Mouse (Mus musculus) forebrain, embryonic 14.5 days (tissue): ENCODE measurements around the gene Pard6a. TPM values are rescaled to one million over a fixed set of nuclear protein-coding genes. Genes with fewer than 3 reads are reported as not detected.

Experiments used
- ATAC-seq: fragments of 200-750 bp; cut with Nextera tagmentation; 2 replicates; pipeline ENCODE4 v1.8.0; 2017; ENCODE audit warnings: mild to moderate bottlenecking, moderate library complexity
- DNase-seq: peaks from one replicate; pipeline ENCODE4 v3.0.0-alpha.2; 2015; ENCODE audit warnings: low spot score
- H3K27ac ChIP-seq: fragments of 300-500 bp; sonication (generic); 2 replicates; pipeline ENCODE4 v1.5.1; 2014; ENCODE audit warnings: low read depth, mild to moderate bottlenecking, control low read depth, low read length, moderate library complexity
- H3K27me3 ChIP-seq: fragments of 300-500 bp; sonication (generic); replicated peaks from 2 replicates; pipeline ENCODE4 v1.6.1; 2014; ENCODE audit warnings: low read length, control low read depth, mixed read lengths; ENCODE audit not compliant: control insufficient read depth, insufficient read depth
- H3K36me3 ChIP-seq: fragments of 300-500 bp; sonication (generic); 2 replicates; pipeline ENCODE4 v1.6.1; 2014; ENCODE audit warnings: low read length, control low read depth; ENCODE audit not compliant: control insufficient read depth, insufficient read depth
- H3K4me1 ChIP-seq: fragments of 300-500 bp; sonication (generic); 2 replicates; pipeline ENCODE4 v1.6.1; 2014; ENCODE audit warnings: antibody characterized with exemption, low read length, control low read depth; ENCODE audit not compliant: control insufficient read depth, insufficient read depth
- H3K4me2 ChIP-seq: fragments of 300-500 bp; sonication (generic); 2 replicates; pipeline ENCODE4 v1.6.1; 2014; ENCODE audit warnings: mild to moderate bottlenecking, control low read depth, low read length
- H3K4me3 ChIP-seq: fragments of 300-500 bp; sonication (generic); 2 replicates; pipeline ENCODE4 v1.5.1; 2014; ENCODE audit warnings: low read depth, low read length, control low read depth
- H3K9ac ChIP-seq: fragments of 300-500 bp; sonication (generic); 2 replicates; pipeline ENCODE4 v1.6.1; 2014; ENCODE audit warnings: mild to moderate bottlenecking, low read length, control low read depth, moderate library complexity
- H3K9me3 ChIP-seq: fragments of 300-500 bp; sonication (generic); replicated peaks from 2 replicates; pipeline ENCODE4 v1.6.1; 2016; ENCODE audit warnings: low read length, control low read depth, mixed read lengths; ENCODE audit not compliant: control insufficient read depth
- WGBS: fragments of 180-500 bp; shearing (Covaris S2); extraction: QIAGEN DNeasy Blood & Tissue Kit; methylation state at CpG from one replicate; pipeline ENCODE4 v1.1.7; 2014; 5-methylcytosine and 5-hydroxymethylcytosine counted together
- polyA plus RNA-seq: library from polyadenylated mRNA; unstranded; fragments of >200 nt; fragmentation: Nextera tagmentation; extraction: Ambion mirVana; gene quantifications from 2 replicates; pipeline ENCODE4 v1.2.1, GENCODE M21; 2014

Gene Pard6a
- polyA plus RNA-seq, 1 experiment from 2014 or later = 48.1 TPM

DNA sequence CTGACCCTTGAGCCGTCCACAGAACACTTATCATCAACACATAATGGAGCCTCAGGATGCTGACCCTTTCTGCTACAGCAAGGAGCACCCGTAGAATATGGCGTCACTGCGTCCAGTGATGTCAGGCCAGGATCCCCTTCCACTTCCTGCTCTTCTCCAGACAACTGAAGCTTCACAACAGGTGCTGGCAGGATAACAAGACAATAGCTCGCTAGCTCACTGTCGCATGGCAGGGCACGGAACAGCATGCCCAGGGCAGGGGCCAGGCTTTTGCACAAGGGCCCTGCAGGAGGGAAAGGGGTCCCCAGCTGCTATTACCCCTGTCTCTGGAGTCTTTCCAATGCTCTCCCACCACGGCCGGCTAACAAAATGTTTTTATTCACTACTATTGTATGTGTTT lies 21.9 kb downstream of the Pard6a start:
- ATAC-seq = no peak
- no peak overlapping the region for H3K4me2 ChIP-seq
- H3K4me3 ChIP-seq = no peak overlapping the region
- H3K36me3 ChIP-seq = peaks cover 47% of the 10 kb centered on the region
- DNase-seq = no peak
- no peak overlapping the region for H3K9ac ChIP-seq
- H3K9me3 ChIP-seq = no peaks in the 10 kb centered on the region
- WGBS = 90% methylated on average over 9 of the region's 9 CpGs
- H3K27me3 ChIP-seq = no peaks in the 10 kb centered on the region
- H3K27ac ChIP-seq = no peak overlapping the region
- no peaks in the 10 kb centered on the region for H3K4me1 ChIP-seq

GRCm38 (mm10) chr8:105725726-105726125 lies 24.8 kb downstream of the Pard6a start:
- no peak overlapping the region for H3K27ac ChIP-seq
- H3K4me1 ChIP-seq = no peaks in the 10 kb centered on the region
- no peak for ATAC-seq
- peaks cover 53% of the 10 kb centered on the region for H3K36me3 ChIP-seq
- H3K27me3 ChIP-seq = no peaks in the 10 kb centered on the region
- H3K4me2 ChIP-seq = no peak overlapping the region
- no peak overlapping the region for H3K4me3 ChIP-seq
- no peaks in the 10 kb centered on the region for H3K9me3 ChIP-seq
- H3K9ac ChIP-seq = no peak overlapping the region
- DNase-seq = no peak
- 86% methylated on average over 5 of the region's 5 CpGs for WGBS

GRCm38 (mm10) chr8:105727397-105728124 lies 26.6 kb downstream of the Pard6a start:
- no peaks in the 10 kb centered on the region for H3K4me1 ChIP-seq
- 94% methylated on average over 18 of the region's 18 CpGs for WGBS
- no peak overlapping the region for H3K4me3 ChIP-seq
- H3K27ac ChIP-seq = no peak overlapping the region
- H3K36me3 ChIP-seq = peaks cover 47% of the 10 kb centered on the region
- no peak overlapping the region for H3K4me2 ChIP-seq
- H3K9me3 ChIP-seq = no peaks in the 10 kb centered on the region
- H3K9ac ChIP-seq = no peak overlapping the region
- no peaks in the 10 kb centered on the region for H3K27me3 ChIP-seq
- DNase-seq (no peak), ATAC-seq (no peak)

DNA sequence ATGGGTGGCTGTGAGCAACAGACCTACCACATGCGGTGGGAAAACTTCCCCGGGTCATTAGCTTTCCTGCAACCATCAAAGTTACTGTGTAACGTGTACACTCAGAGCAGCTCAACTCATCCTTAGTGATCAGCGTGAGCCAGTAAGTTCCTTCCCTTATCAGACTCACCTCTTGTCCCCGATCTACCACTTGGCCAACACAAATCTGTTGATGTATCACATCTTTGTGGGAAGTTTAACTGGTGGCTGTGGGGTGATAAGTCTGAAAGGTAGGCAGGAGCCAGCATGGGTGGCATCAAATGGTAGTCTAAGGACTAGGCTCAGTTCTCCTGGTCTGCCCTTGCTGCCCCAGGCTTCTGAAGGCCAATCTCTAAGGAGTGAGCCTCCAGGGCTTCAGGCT lies 31.2 kb downstream of the Pard6a start:
- Histone ChIP-seq H3K27me3 (no peaks in the 10 kb centered on the region), H3K36me3 (peaks cover 16% of the 10 kb centered on the region), H3K4me1 (no peaks in the 10 kb centered on the region), H3K27ac (no peak overlapping the region), H3K9me3 (no peaks in the 10 kb centered on the region), H3K4me3 (no peak overlapping the region), H3K4me2 (no peak overlapping the region), H3K9ac (no peak overlapping the region)
- 94% methylated on average over 5 of the region's 5 CpGs for WGBS
- ATAC-seq = no peak
- DNase-seq = no peak

DNA sequence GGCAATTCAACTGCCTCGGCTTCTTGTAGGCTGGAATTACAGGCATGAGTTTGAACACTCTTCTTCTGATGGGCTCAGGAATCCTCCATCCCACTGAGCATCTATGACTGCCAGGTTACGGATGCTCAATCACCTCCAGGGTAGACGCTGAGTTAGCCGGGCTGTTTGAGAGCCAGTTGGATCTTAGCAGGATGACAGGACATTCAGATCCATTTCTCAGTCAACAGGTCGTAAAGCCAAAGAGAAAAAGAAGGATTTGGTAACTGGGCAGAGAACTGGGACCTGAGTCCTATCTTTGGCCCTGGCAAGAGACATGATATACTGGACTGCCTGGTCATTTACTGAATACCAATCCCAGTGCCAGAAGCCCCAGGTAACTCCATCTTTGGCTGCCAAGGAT lies 38.3 kb downstream of the Pard6a start:
- Histone ChIP-seq H3K9ac (no peak overlapping the region), H3K36me3 (no peaks in the 10 kb centered on the region), H3K4me3 (no peak overlapping the region), H3K4me1 (no peaks in the 10 kb centered on the region), H3K9me3 (no peaks in the 10 kb centered on the region), H3K27me3 (no peaks in the 10 kb centered on the region), H3K4me2 (no peak overlapping the region), H3K27ac (no peak overlapping the region)
- ATAC-seq (no peak), DNase-seq (no peak)
- WGBS = 91% methylated on average over 5 of the region's 5 CpGs

DNA sequence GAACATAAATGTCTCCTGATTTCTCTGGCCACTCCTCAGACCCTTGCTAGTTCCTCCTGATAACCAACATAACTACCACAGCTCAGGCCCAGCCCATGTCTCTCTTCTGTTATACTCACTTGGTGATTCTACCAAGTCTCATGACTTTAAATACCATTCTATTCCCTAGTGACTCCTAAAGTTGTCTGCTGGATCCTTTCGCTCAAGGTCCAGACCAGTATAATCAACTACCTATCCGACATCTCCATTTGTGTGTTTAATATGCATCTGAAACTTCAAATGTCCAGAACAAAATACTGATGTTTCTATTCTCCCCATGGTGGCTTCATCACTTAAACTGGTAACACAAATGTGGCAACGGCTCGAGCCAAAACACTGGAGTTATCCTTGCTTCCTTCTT lies 42.4 kb downstream of the Pard6a start:
- DNase-seq = no peak
- WGBS = 91% methylated on average over 4 of the region's 4 CpGs
- Histone ChIP-seq H3K27me3 (no peaks in the 10 kb centered on the region), H3K4me3 (no peak overlapping the region), H3K4me2 (no peak overlapping the region), H3K4me1 (no peaks in the 10 kb centered on the region), H3K36me3 (0 out of 2 replicates have a peak, but pooled peaks cover 3% of the 10 kb centered on the region), H3K9ac (no peak overlapping the region), H3K27ac (no peak overlapping the region), H3K9me3 (no peaks in the 10 kb centered on the region)
- no peak for ATAC-seq

- 0 out of 2 replicates have a peak, but pooled peaks cover 6% of the 10 kb centered on the region for H3K36me3 ChIP-seq
- 11% methylated on average over 11 of the region's 11 CpGs for WGBS
- peaks cover 10% of the 10 kb centered on the region for H3K4me1 ChIP-seq
- ATAC-seq (peak; percentile 78), DNase-seq (peak; percentile 82)
- H3K27me3 ChIP-seq = no peaks in the 10 kb centered on the region
- H3K4me3 ChIP-seq = no peak overlapping the region
- H3K9me3 ChIP-seq = no peaks in the 10 kb centered on the region
- H3K4me2 ChIP-seq = peak overlapping the region; percentile 30
- peak overlapping the region; percentile 37 for H3K9ac ChIP-seq
- H3K27ac ChIP-seq = peak overlapping the region; percentile 39; the same call in 1 of the 2 replicates
Observed at GRCm38 (mm10) chr8:105750606-105751005, 49.7 kb downstream of the Pard6a start.

Other genes starting within 250 kb of the Pard6a start
- 49.2 and 57.0 TPM in 2 replicates for gene Tppp3, start 229.6 kb upstream of the Pard6a start, polyA plus RNA-seq
- gene Zdhhc1, start 204.2 kb upstream of the Pard6a start, polyA plus RNA-seq = 15.5 and 22.0 TPM in 2 replicates
- gene Hsd11b2, start 182.4 kb upstream of the Pard6a start, polyA plus RNA-seq = 1.1 and 1.8 TPM in 2 replicates
- gene Atp6v0d1, start 135.1 kb upstream of the Pard6a start, polyA plus RNA-seq = 194 and 211 TPM in 2 replicates
- 14.9 and 21.7 TPM in 2 replicates for gene Ripor1, start 95.9 kb upstream of the Pard6a start, polyA plus RNA-seq
- 100 and 108 TPM in 2 replicates for gene Ctcf, start 64.6 kb upstream of the Pard6a start, polyA plus RNA-seq
- 0.72 and 1.8 TPM in 2 replicates for gene Agrp, start 63.8 kb upstream of the Pard6a start, polyA plus RNA-seq
- 6.0 and 8.4 TPM in 2 replicates for gene Carmil2, start 14.9 kb upstream of the Pard6a start, polyA plus RNA-seq
- gene Acd, start within 50 bp of the Pard6a start, polyA plus RNA-seq = 79.7 and 89.5 TPM in 2 replicates
- 0.20 and 0.34 TPM in 2 replicates for gene 4933405L10Rik, start 6.5 kb downstream of the Pard6a start, polyA plus RNA-seq
- gene Enkd1, start 7.1 kb downstream of the Pard6a start, polyA plus RNA-seq = 18.9 and 19.0 TPM in 2 replicates
- gene Gfod2, start 57.5 kb downstream of the Pard6a start, polyA plus RNA-seq = 62.9 and 70.6 TPM in 2 replicates
- 8.1 and 10.4 TPM in 2 replicates for gene Ranbp10, start 126.2 kb downstream of the Pard6a start, polyA plus RNA-seq
- gene Tsnaxip1, start 126.6 kb downstream of the Pard6a start, polyA plus RNA-seq = 0.83 TPM in 2 replicates
- gene Cenpt, start 152.1 kb downstream of the Pard6a start, polyA plus RNA-seq = 50.7 and 51.8 TPM in 2 replicates
- gene Thap11, start 154.0 kb downstream of the Pard6a start, polyA plus RNA-seq = 51.7 and 60.8 TPM in 2 replicates
- 224 and 283 TPM in 2 replicates for gene Nutf2, start 159.4 kb downstream of the Pard6a start, polyA plus RNA-seq
- gene Edc4, start 179.7 kb downstream of the Pard6a start, polyA plus RNA-seq = 27.9 and 39.4 TPM in 2 replicates
- gene Nrn1l, start 192.4 kb downstream of the Pard6a start, polyA plus RNA-seq = 0.42 and 0.66 TPM in 2 replicates
- 8.2 and 8.5 TPM in 2 replicates for gene Pskh1, start 199.3 kb downstream of the Pard6a start, polyA plus RNA-seq
- 1.9 and 2.5 TPM in 2 replicates for gene Ctrl, start 232.7 kb downstream of the Pard6a start, polyA plus RNA-seq
- gene Psmb10, start 237.3 kb downstream of the Pard6a start, polyA plus RNA-seq = 48.2 and 57.8 TPM in 2 replicates
- 0.17 and 0.48 TPM in 2 replicates for gene Lcat, start 242.2 kb downstream of the Pard6a start, polyA plus RNA-seq